Comparison of ENCODE assay signal across 10 mouse cellular contexts in genomic region chr8:122474951-122475560, GRCm38 (mm10). TPM values are rescaled to one million over a fixed set of nuclear protein-coding genes. Genes with fewer than 3 reads are reported as not detected.
DNase-seq lines count a peak whose midpoint lies in the region; ATAC-seq lines count a peak whose summit lies in the region.
"Had no signal": no experiment of that assay in that cellular context is flagged by ENCODE, and none has a peak within 500 bp of the region (broad histone marks: within the 10 kb centered on the region; RNA-seq: fewer than 3 reads in every experiment).

No protein-coding gene starts in this region.

- ATAC-seq in common myeloid progenitor, adult 5-6 weeks (replicated peaks; ENCODE audit: low read depth, poor library complexity, severe bottlenecking), result 0 out of 2 replicates have a peak, but pooled peaks have one; percentile 6
- ATAC-seq in heart, embryonic 13.5 days (ENCODE audit: extremely low read depth, insufficient number of reproducible peaks, low FRiP score, low TSS enrichment), result no peak
- ATAC-seq in kidney, embryonic 16.5 days (ENCODE audit: low FRiP score, low TSS enrichment), result no peak; the same call in 1 of the 2 replicates

- peaks cover 63% of the 10 kb centered on the region for H3K36me3 ChIP-seq in heart, embryonic 13.5 days
- H3K36me3 ChIP-seq in kidney, embryonic 16.5 days (ENCODE audit: insufficient read depth, low read length), result peaks cover 19% of the 10 kb centered on the region

- DNase-seq in embryo, embryonic 11 days, result peak; percentile 12
- DNase-seq in embryo, embryonic 10 days (ENCODE audit: low spot score), result no peak
- DNase-seq in Muller cell, postnatal 12 days (ENCODE audit: inconsistent ontology term), result peak; percentile 57
- peak; percentile 66 for DNase-seq in lung, postnatal 10 days
- peak; percentile 49 to 59 for DNase-seq in spleen, postnatal 10 days (ENCODE audit: low spot score in 2 of 2)

- peak overlapping the region; percentile 92 for H3K4me2 ChIP-seq in heart, embryonic 13.5 days
- H3K4me2 ChIP-seq in kidney, embryonic 16.5 days (replicated peaks; ENCODE audit: low read depth, low read length), result peak overlapping the region; percentile 66

- H3K4me3 ChIP-seq in heart, embryonic 13.5 days, result peak overlapping the region; percentile 99
- peak overlapping the region; percentile 99 for H3K4me3 ChIP-seq in kidney, embryonic 16.5 days (ENCODE audit: low read length)

- H3K4me1 ChIP-seq in heart, embryonic 13.5 days, result peaks cover 25% of the 10 kb centered on the region
- H3K4me1 ChIP-seq in kidney, embryonic 16.5 days (ENCODE audit: insufficient read depth, low read length), result peaks cover 20% of the 10 kb centered on the region

- no peaks in the 10 kb centered on the region for H3K27me3 ChIP-seq in heart, embryonic 13.5 days (replicated peaks)
- no peaks in the 10 kb centered on the region for H3K27me3 ChIP-seq in kidney, embryonic 16.5 days (ENCODE audit: insufficient read depth, low read length)
- H3K27me3 ChIP-seq: Patski had no signal

- WGBS in heart, embryonic 13.5 days, result 4% methylated on average over 16 of the region's 16 CpGs
- WGBS in kidney, embryonic 16.5 days, result 4% methylated on average over 16 of the region's 16 CpGs

- H3K9me3 ChIP-seq in heart, embryonic 13.5 days, result no peaks in the 10 kb centered on the region
- H3K9me3 ChIP-seq in kidney, embryonic 16.5 days (ENCODE audit: low read length), result no peaks in the 10 kb centered on the region

- H3K27ac ChIP-seq in heart, embryonic 13.5 days (replicated peaks), result peak overlapping the region; percentile 90
- H3K27ac ChIP-seq in kidney, embryonic 16.5 days (ENCODE audit: low read length), result peak overlapping the region; percentile 5; the same call in 1 of the 2 replicates

- peak overlapping the region; percentile 98 for H3K9ac ChIP-seq in heart, embryonic 13.5 days
- H3K9ac ChIP-seq in kidney, embryonic 16.5 days (replicated peaks; ENCODE audit: low read length), result peak overlapping the region; percentile 94

RNA-seq across cellular contexts. Expression of gene Rnf166, which starts 0.8 kb away (rescaled TPM):
- 28.9 and 31.6 TPM in 2 replicates for total RNA-seq in common myeloid progenitor, adult 5-6 weeks (2017)
- 33.2 and 42.0 TPM in 2 replicates for polyA plus RNA-seq in heart, embryonic 13.5 days (2015; fragmentation: Nextera tagmentation; extraction: Ambion mirVana)
- 39.3 and 46.0 TPM in 2 replicates for polyA plus RNA-seq in kidney, embryonic 16.5 days (2015; fragmentation: Nextera tagmentation; extraction: Ambion mirVana)

RNA-seq across cellular contexts. Expression of gene Ctu2, which starts 0.9 kb away (rescaled TPM):
- 7.8 and 26.5 TPM in 2 replicates for total RNA-seq in common myeloid progenitor, adult 5-6 weeks (2017)
- 23.9 and 29.6 TPM in 2 replicates for polyA plus RNA-seq in heart, embryonic 13.5 days (2015; fragmentation: Nextera tagmentation; extraction: Ambion mirVana)
- polyA plus RNA-seq in kidney, embryonic 16.5 days (2015; fragmentation: Nextera tagmentation; extraction: Ambion mirVana), result 46.5 and 48.0 TPM in 2 replicates

RNA-seq across cellular contexts. Expression of gene Snai3, which starts 14.5 kb away (rescaled TPM):
- total RNA-seq in common myeloid progenitor, adult 5-6 weeks (2017), result not detected in 2 replicates
- 2.4 and 3.1 TPM in 2 replicates for polyA plus RNA-seq in heart, embryonic 13.5 days (2015; fragmentation: Nextera tagmentation; extraction: Ambion mirVana)
- polyA plus RNA-seq in kidney, embryonic 16.5 days (2015; fragmentation: Nextera tagmentation; extraction: Ambion mirVana), result 0.75 and 0.77 TPM in 2 replicates
- total RNA-seq: left cerebral cortex, postnatal 10 days had no signal

RNA-seq across cellular contexts. Expression of gene Mvd, which starts 31.8 kb away (rescaled TPM):
- total RNA-seq in common myeloid progenitor, adult 5-6 weeks (2017), result 1.2 and 3.2 TPM in 2 replicates
- 19.7 and 21.8 TPM in 2 replicates for polyA plus RNA-seq in heart, embryonic 13.5 days (2015; fragmentation: Nextera tagmentation; extraction: Ambion mirVana)
- 36.4 and 36.6 TPM in 2 replicates for polyA plus RNA-seq in kidney, embryonic 16.5 days (2015; fragmentation: Nextera tagmentation; extraction: Ambion mirVana)

RNA-seq across cellular contexts. Expression of gene Cyba, which starts 42.3 kb away (rescaled TPM):
- total RNA-seq in common myeloid progenitor, adult 5-6 weeks (2017), result 42.2 and 44.6 TPM in 2 replicates
- polyA plus RNA-seq in heart, embryonic 13.5 days (2015; fragmentation: Nextera tagmentation; extraction: Ambion mirVana), result 170 and 202 TPM in 2 replicates
- 385 and 421 TPM in 2 replicates for polyA plus RNA-seq in kidney, embryonic 16.5 days (2015; fragmentation: Nextera tagmentation; extraction: Ambion mirVana)
